Mouse (Mus musculus) ES-E14 (cell line): Measurements from ENCODE around the gene Crk. TPM values are rescaled to one million over a fixed set of nuclear protein-coding genes. Genes with fewer than 3 reads are reported as not detected.

Experiments used
- DNase-seq: peaks from one replicate; pipeline ENCODE4 v3.0.0-alpha.2; 2013; ENCODE audit warnings: low read depth, low spot score
- H3K27ac ChIP-seq: 2 replicates; pipeline ENCODE4 v1.5.1; 2012; ENCODE audit warnings: low read depth, mild to moderate bottlenecking, low read length, moderate library complexity, mixed read lengths; ENCODE audit not compliant: poor library complexity, insufficient read depth, severe bottlenecking
- H3K36me3 ChIP-seq: 2 replicates; pipeline ENCODE4 v1.6.1; 2012; ENCODE audit warnings: mild to moderate bottlenecking, low read length, moderate library complexity, mixed read lengths; ENCODE audit not compliant: control insufficient read depth, poor library complexity, insufficient read depth, severe bottlenecking
- H3K4me1 ChIP-seq, 2 experiments: fragments of 150-350 bp in 1 of 2; sonication (generic) in 1 of 2; 2 replicates each; pipeline ENCODE4 v1.6.1; 2012; ENCODE audit warnings: low read length in 2 of 2, mild to moderate bottlenecking in 1 of 2, mixed read lengths in 1 of 2; ENCODE audit not compliant: control insufficient read depth in 2 of 2, insufficient read depth in 2 of 2, poor library complexity in 1 of 2
- H3K4me3 ChIP-seq, 2 experiments: fragments of 150-350 bp in 1 of 2; sonication (generic) in 1 of 2; 2 replicates each; pipeline ENCODE4 v1.5.1; 2012; ENCODE audit warnings: low read length in 2 of 2, low read depth in 1 of 2, mild to moderate bottlenecking in 1 of 2, mixed read lengths in 1 of 2; ENCODE audit not compliant: insufficient read depth in 1 of 2, poor library complexity in 1 of 2, severe bottlenecking in 1 of 2
- H3K9ac ChIP-seq: 2 replicates; pipeline ENCODE4 v1.6.1; 2012; ENCODE audit warnings: low read depth, mild to moderate bottlenecking, low read length, mixed read lengths; ENCODE audit not compliant: poor library complexity, insufficient read depth, severe bottlenecking
- H3K9me3 ChIP-seq: fragments of 150-350 bp; sonication (generic); 2 replicates; pipeline ENCODE4 v1.6.1; 2012; ENCODE audit warnings: low read depth, mild to moderate bottlenecking, low read length; ENCODE audit not compliant: control insufficient read depth, insufficient read depth
- CHD2 ChIP-seq: IDR thresholded peaks from 2 replicates; pipeline ENCODE4 v1.6.1; 2014; ENCODE audit warnings: mild to moderate bottlenecking, low read depth, low read length, inconsistent platforms
- HCFC1 ChIP-seq: IDR thresholded peaks from 2 replicates; pipeline ENCODE4 v1.6.1; 2012; ENCODE audit warnings: low read length, inconsistent platforms, borderline replicate concordance; ENCODE audit not compliant: insufficient read depth
- MAFK ChIP-seq: IDR thresholded peaks from 2 replicates; pipeline ENCODE4 v1.6.1; 2014; ENCODE audit warnings: mild to moderate bottlenecking, low read depth, low read length, inconsistent platforms; ENCODE audit not compliant: insufficient read depth
- ZC3H11A ChIP-seq: IDR thresholded peaks from 2 replicates; pipeline ENCODE4 v1.6.1; 2012; ENCODE audit warnings: low read depth, mild to moderate bottlenecking, inconsistent platforms, low read length, borderline replicate concordance
- ZNF384 ChIP-seq: IDR thresholded peaks from 2 replicates; pipeline ENCODE4 v1.6.1; 2012; ENCODE audit warnings: low read depth, low read length, inconsistent platforms
- in situ Hi-C, 2 experiments: fragments of 600-800 bp; cut with MboI; formaldehyde crosslinking; loops; one replicate each; pipeline ENCODE4 v1.15.1; 2025; ENCODE audit warnings: low sequenced_read_pairs in 2 of 2, inconsistent platforms in 1 of 2; ENCODE audit not compliant: unreplicated experiment in 2 of 2
- total RNA-seq: library from RNA; depleted of rRNA; stranded (reverse); fragments of 300-350 nt; gene quantifications from 2 replicates; pipeline ENCODE4 v1.2.3, GENCODE M21; 2012

Gene Crk
- total RNA-seq, 1 experiment, result 71.3 TPM

DNA sequence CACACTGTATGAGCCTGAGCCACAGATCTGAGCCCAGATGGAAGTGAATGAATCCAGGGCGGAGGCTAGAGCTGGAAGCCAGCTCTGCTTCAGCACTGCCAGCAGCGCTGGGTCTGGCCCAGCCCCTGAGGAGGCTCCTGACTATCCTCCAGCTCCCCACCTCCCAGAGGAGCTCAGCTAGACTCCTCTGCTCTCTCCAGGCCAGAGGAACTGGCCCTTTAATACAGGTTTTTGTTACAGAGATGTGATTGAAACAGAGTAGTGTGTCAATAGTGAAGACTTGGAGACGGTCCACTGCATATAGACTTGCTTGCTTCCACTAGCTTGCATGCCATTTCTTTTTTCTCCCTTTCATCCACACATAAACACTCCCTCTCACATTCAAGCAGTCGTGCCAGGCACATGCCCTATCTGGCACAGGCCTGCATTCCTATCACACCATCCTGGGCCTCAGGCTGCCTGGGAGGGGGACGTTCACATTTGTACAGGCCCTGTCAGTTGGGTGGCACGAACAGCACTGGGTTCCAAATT, 31.3 kb upstream of the Crk start:
- in situ Hi-C loops, result no loop called here

GRCm38 (mm10) chr11:75649155-75649561, 29.9 kb upstream of the Crk start:
- H3K4me1 ChIP-seq, result peaks cover 0 to 11% of the 10 kb centered on the region in 2 experiments; a peak in 2 of 4 replicates
- peaks cover 6% of the 10 kb centered on the region; the same call in 1 of the 2 replicates for H3K36me3 ChIP-seq
- no peak for DNase-seq
- no peaks in the 10 kb centered on the region for H3K9me3 ChIP-seq
- TF ChIP-seq MAFK, result no peak
- no peak overlapping the region for H3K27ac ChIP-seq
- H3K9ac ChIP-seq, result no peak overlapping the region
- in situ Hi-C loops, result no loop called here
- no peak overlapping the region for H3K4me3 ChIP-seq

More for the DNA sequence above, 31.3 kb upstream of the Crk start:
- no peak for TF ChIP-seq CHD2
- no peak for TF ChIP-seq HCFC1
- no peak for TF ChIP-seq ZNF384
- DNase-seq, result no peak
- Histone ChIP-seq H3K4me3 (no peak overlapping the region), H3K27ac (no peak overlapping the region), H3K36me3 (peaks cover 6% of the 10 kb centered on the region; the same call in 1 of the 2 replicates), H3K4me1 (peaks cover 0 to 7% of the 10 kb centered on the region in 2 experiments; a peak in 2 of 4 replicates), H3K9ac (no peak overlapping the region), H3K9me3 (no peaks in the 10 kb centered on the region)

DNA sequence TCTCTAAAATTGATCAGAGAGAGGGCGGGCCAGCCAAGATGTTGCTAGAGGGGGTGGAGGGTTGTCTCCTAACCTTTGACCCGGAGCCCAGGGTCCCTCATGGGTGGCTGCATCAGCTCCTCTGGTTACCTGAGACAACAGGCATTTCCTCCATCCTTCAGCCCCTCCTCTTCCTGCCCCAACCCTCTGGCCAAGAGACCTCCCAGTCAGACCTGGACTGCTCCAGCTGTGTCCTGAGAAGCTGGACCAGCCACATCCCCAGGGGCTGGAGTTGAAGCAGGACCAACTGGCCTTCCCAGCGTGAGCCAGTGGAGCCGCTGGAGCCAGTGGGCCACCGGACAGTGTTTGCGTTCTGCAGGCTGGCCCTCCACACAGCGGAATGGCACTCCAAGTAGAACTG, 28.7 kb upstream of the Crk start, which contains the start of gene Myo1c:
Myo1c (plus strand) TSS at position 194 of the 400 bp plus-strand sequence.
- Histone ChIP-seq H3K27ac (no peak within 1 kb of the TSS), H3K9ac (peak within 1 kb of the TSS; percentile 80), H3K36me3 (peaks cover 2% of the 10 kb centered on the region; the same call in 1 of the 2 replicates), H3K4me1 (peaks cover 8 to 19% of the 10 kb centered on the region in 2 experiments; a peak in 3 of 4 replicates), H3K9me3 (no peaks in the 10 kb centered on the region), H3K4me3 (peak within 1 kb of the TSS; percentile 82 to 90)
- in situ Hi-C loops, result no loop called here
- TF ChIP-seq ZNF384, result no peak
- no peak for TF ChIP-seq HCFC1
- no peak for TF ChIP-seq CHD2
- TF ChIP-seq MAFK, result no peak
- no peak for TF ChIP-seq ZC3H11A
- DNase-seq, result no peak

DNA sequence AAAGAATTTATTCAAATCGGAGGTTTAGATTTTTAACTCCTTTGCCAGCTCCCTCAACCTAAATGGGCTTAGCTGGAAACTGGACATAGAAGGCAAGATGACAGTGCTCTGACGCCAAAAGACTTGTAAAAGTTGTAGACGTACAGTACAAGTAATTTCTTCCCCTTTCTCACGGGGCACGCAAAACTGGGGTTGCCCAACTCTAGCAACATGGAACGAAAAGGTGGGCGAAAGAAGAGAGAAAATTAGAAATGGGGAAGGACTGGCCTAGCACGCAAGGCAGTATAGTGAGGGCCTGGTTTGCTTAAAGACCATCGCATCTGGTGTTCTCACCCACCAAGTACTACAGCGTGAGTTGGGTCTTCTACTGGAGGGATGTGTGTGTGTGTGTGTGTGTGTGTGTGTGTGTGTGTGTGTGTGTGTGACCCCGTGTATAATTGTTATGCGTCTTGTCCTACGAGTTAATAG, 28.1 kb upstream of the Crk start:
- in situ Hi-C loops, result no loop called here
- Histone ChIP-seq H3K4me3 (peak overlapping the region; percentile 82 to 90), H3K27ac (no peak overlapping the region), H3K36me3 (no peaks in the 10 kb centered on the region), H3K9ac (peak overlapping the region; percentile 80), H3K9me3 (no peaks in the 10 kb centered on the region), H3K4me1 (peaks cover 8 to 19% of the 10 kb centered on the region in 2 experiments; a peak in 3 of 4 replicates)
- TF ChIP-seq CHD2 (no peak), ZNF384 (no peak), MAFK (no peak), HCFC1 (no peak), ZC3H11A (no peak)
- DNase-seq, result no peak
